Mouse (Mus musculus): ENCODE data around the gene Rho. TPM values are rescaled to one million over a fixed set of nuclear protein-coding genes. Genes with fewer than 3 reads are reported as not detected.

The Rho gene
- total RNA-seq (2021), result under 1 TPM; 0.62 to 0.93 TPM
- long read RNA-seq, experiment 1, result 0 reads
- long read RNA-seq, experiment 2, result 0 reads

GRCm38 (mm10) chr6:115931639-115932038 is at the start of gene Rho:
TSS of gene Rho (plus strand) at chr6:115931748.
- DNase-seq (ENCODE audit: low spot score in 2 of 2), result no peak

- no peak for DNase-seq (ENCODE audit: low spot score in 2 of 2)
Observed at GRCm38 (mm10) chr6:115884018-115884417, 47.5 kb upstream of the Rho start.

- DNase-seq (ENCODE audit: low spot score in 2 of 2), result no peak
Observed at GRCm38 (mm10) chr6:115886894-115887293, 44.7 kb upstream of the Rho start.

- DNase-seq (ENCODE audit: low spot score in 2 of 2), result no peak
Observed at GRCm38 (mm10) chr6:115888296-115888695, 43.3 kb upstream of the Rho start.

GRCm38 (mm10) chr6:115890601-115891000 is 40.9 kb upstream of the Rho start:
- DNase-seq (ENCODE audit: low spot score in 2 of 2), result no peak

GRCm38 (mm10) chr6:115891061-115891460 is 40.5 kb upstream of the Rho start:
- no peak for DNase-seq (ENCODE audit: low spot score in 2 of 2)

- DNase-seq (ENCODE audit: low spot score in 2 of 2), result peak in 1 of 2 experiments; percentile 67
Observed at GRCm38 (mm10) chr6:115891497-115892061, 40.0 kb upstream of the Rho start.

GRCm38 (mm10) chr6:115892363-115892762 is 39.2 kb upstream of the Rho start:
- DNase-seq (ENCODE audit: low spot score in 2 of 2), result no peak

GRCm38 (mm10) chr6:115896346-115896745 is 35.2 kb upstream of the Rho start:
- DNase-seq (ENCODE audit: low spot score in 2 of 2), result no peak

- DNase-seq (ENCODE audit: low spot score in 2 of 2), result no peak
Observed at GRCm38 (mm10) chr6:115897117-115897516, 34.4 kb upstream of the Rho start.

GRCm38 (mm10) chr6:115897926-115898520 is 33.5 kb upstream of the Rho start:
- no peak for DNase-seq (ENCODE audit: low spot score in 2 of 2)

GRCm38 (mm10) chr6:115901062-115901461 is 30.5 kb upstream of the Rho start:
- DNase-seq (ENCODE audit: low spot score in 2 of 2), result peak in 1 of 2 experiments; percentile 68

- no peak for DNase-seq (ENCODE audit: low spot score in 2 of 2)
Observed at GRCm38 (mm10) chr6:115901489-115901931, 30.0 kb upstream of the Rho start.

- no peak for DNase-seq (ENCODE audit: low spot score in 2 of 2)
Observed at GRCm38 (mm10) chr6:115902545-115902944, 29.0 kb upstream of the Rho start.

GRCm38 (mm10) chr6:115905568-115905967 is 26.0 kb upstream of the Rho start:
- no peak for DNase-seq (ENCODE audit: low spot score in 2 of 2)

- no peak for DNase-seq (ENCODE audit: low spot score in 2 of 2)
Observed at GRCm38 (mm10) chr6:115906455-115906854, 25.1 kb upstream of the Rho start.

- DNase-seq (ENCODE audit: low spot score in 2 of 2), result no peak
Observed at GRCm38 (mm10) chr6:115906871-115907270, 24.7 kb upstream of the Rho start.

GRCm38 (mm10) chr6:115908421-115908982 is 23.0 kb upstream of the Rho start:
- DNase-seq (ENCODE audit: low spot score in 2 of 2), result no peak

GRCm38 (mm10) chr6:115909052-115909451 is 22.5 kb upstream of the Rho start:
- no peak for DNase-seq (ENCODE audit: low spot score in 2 of 2)

- DNase-seq (ENCODE audit: low spot score in 2 of 2), result no peak
Observed at GRCm38 (mm10) chr6:115909940-115910339, 21.6 kb upstream of the Rho start.

- no peak for DNase-seq (ENCODE audit: low spot score in 2 of 2)
Observed at GRCm38 (mm10) chr6:115911763-115912162, 19.8 kb upstream of the Rho start.

GRCm38 (mm10) chr6:115913482-115913881 is 18.1 kb upstream of the Rho start:
- DNase-seq (ENCODE audit: low spot score in 2 of 2), result no peak

Measured in gastrocnemius, postnatal 4 days (tissue).